Mouse (Mus musculus) hindbrain, embryonic 16.5 days (tissue): ENCODE data around the gene Naa38. TPM values are rescaled to one million over a fixed set of nuclear protein-coding genes. Genes with fewer than 3 reads are reported as not detected.

Experiments
- ATAC-seq: fragments of 200-750 bp; cut with Nextera tagmentation; 2 replicates; pipeline ENCODE4 v1.8.0; 2017; ENCODE audit warnings: moderate TSS enrichment, moderate library complexity
- H3K27ac ChIP-seq: fragments of 300-500 bp; sonication (generic); 2 replicates; pipeline ENCODE4 v1.5.1; 2014; ENCODE audit warnings: low read depth, mild to moderate bottlenecking, control low read depth, low read length, moderate library complexity
- H3K27me3 ChIP-seq: fragments of 300-500 bp; sonication (generic); replicated peaks from 2 replicates; pipeline ENCODE4 v1.6.1; 2014; ENCODE audit warnings: low read length; ENCODE audit not compliant: control insufficient read depth, insufficient read depth
- H3K36me3 ChIP-seq: fragments of 300-500 bp; sonication (generic); 2 replicates; pipeline ENCODE4 v1.6.1; 2014; ENCODE audit warnings: mild to moderate bottlenecking, low read length, moderate library complexity, mixed read lengths; ENCODE audit not compliant: control insufficient read depth, insufficient read depth
- H3K4me1 ChIP-seq: fragments of 300-500 bp; sonication (generic); 2 replicates; pipeline ENCODE4 v1.6.1; 2014; ENCODE audit warnings: low read depth, low read length; ENCODE audit not compliant: control insufficient read depth, insufficient read depth
- H3K4me2 ChIP-seq: fragments of 300-500 bp; sonication (generic); 2 replicates; pipeline ENCODE4 v1.6.1; 2014; ENCODE audit warnings: mild to moderate bottlenecking, low read length, control low read depth, moderate library complexity
- H3K4me3 ChIP-seq: fragments of 300-500 bp; sonication (generic); 2 replicates; pipeline ENCODE4 v1.5.1; 2014; ENCODE audit warnings: mild to moderate bottlenecking, low read length, control low read depth, moderate library complexity
- H3K9ac ChIP-seq: fragments of 300-500 bp; sonication (generic); 2 replicates; pipeline ENCODE4 v1.6.1; 2014; ENCODE audit warnings: low read depth, mild to moderate bottlenecking, control low read depth, low read length, moderate library complexity
- H3K9me3 ChIP-seq: fragments of 300-500 bp; sonication (generic); 2 replicates; pipeline ENCODE4 v1.6.1; 2014; ENCODE audit warnings: mild to moderate bottlenecking, low read length, moderate library complexity; ENCODE audit not compliant: control insufficient read depth
- WGBS: fragments of 180-500 bp; shearing (Covaris S2); extraction: QIAGEN DNeasy Blood & Tissue Kit; methylation state at CpG from one replicate; pipeline ENCODE4 v1.1.7; 2014; 5-methylcytosine and 5-hydroxymethylcytosine counted together
- polyA plus RNA-seq: library from polyadenylated mRNA; unstranded; fragments of >200 nt; fragmentation: Nextera tagmentation; extraction: Ambion mirVana; gene quantifications from 2 replicates; pipeline ENCODE4 v1.2.1, GENCODE M21; 2015

Gene Naa38
- polyA plus RNA-seq, 1 experiment from 2014 or later, result 130 TPM

DNA sequence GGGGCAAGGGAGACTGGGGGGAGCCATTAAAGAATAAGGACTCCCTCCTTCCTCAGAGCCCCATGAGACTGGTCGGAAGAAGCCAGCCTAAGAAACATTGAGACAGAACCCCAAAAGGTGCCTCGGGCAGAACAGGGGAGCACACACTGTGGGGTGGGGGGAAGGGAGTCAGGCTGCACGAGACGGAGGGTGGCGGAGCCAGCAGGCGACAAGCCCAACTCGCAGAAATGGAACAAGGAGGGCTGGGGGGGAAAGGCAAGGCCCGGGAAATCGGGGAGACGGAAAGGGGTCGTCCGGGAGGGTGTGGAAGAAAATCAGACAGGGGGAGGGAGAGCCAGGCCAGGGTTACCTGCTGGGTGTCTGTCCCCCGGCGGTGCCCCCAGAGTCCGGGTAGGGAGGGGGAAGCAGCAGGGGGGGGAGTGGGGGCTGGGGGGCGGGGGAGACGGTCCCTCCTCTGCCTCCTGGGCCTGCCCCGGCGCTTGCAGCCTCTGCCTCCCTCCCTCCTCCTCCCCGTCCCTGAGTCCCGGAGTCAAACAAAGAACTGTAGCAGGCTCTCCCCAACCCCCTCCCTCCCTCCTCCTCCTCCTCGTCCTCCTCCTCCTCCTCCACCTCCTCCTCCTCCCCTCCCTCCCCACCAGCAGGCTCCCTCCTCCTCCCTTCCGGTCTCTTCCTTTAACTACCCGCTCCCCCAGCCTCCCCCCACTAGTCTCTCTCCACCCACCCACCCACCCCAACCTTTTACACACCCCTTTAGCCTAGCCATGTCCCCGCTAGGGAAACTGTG is 20.6 kb downstream of the Naa38 start:
- H3K27ac ChIP-seq, result peak overlapping the region; percentile 98
- no peaks in the 10 kb centered on the region for H3K27me3 ChIP-seq
- H3K36me3 ChIP-seq, result no peaks in the 10 kb centered on the region; the same call in 1 of the 2 replicates
- H3K4me3 ChIP-seq, result peak overlapping the region; percentile 76
- under 1% methylated on average over 15 of the region's 25 CpGs for WGBS
- peak overlapping the region; percentile 67 for H3K4me2 ChIP-seq
- peaks cover 63% of the 10 kb centered on the region for H3K4me1 ChIP-seq
- H3K9me3 ChIP-seq, result no peaks in the 10 kb centered on the region
- peak overlapping the region; percentile 83 for H3K9ac ChIP-seq
- ATAC-seq, result no peak

DNA sequence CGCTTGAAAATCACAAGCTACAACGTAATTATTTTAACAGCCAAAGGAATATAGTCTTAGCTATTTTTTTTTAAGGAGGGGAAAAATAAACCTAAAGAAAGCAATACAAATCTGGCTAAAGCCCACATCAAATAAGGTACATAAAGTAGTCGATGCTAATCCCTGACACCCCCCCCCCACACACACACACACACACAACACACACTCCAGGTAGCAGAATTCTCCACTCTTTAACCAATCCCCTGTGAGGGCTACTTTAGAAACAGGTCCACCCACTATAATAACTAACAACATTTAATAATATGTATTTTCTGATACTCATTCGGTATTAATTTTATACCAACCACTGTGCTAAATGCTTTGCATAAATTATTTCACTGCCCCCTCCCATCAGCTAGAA is 21.2 kb downstream of the Naa38 start:
- peak overlapping the region; percentile 76 for H3K4me3 ChIP-seq
- H3K4me1 ChIP-seq, result peaks cover 65% of the 10 kb centered on the region
- H3K27me3 ChIP-seq, result peaks cover 5% of the 10 kb centered on the region; the same call in 1 of the 2 replicates
- peak overlapping the region; percentile 98 for H3K27ac ChIP-seq
- H3K9ac ChIP-seq, result peak overlapping the region; percentile 83
- H3K36me3 ChIP-seq, result no peaks in the 10 kb centered on the region; the same call in 1 of the 2 replicates
- H3K4me2 ChIP-seq, result peak overlapping the region; percentile 67
- ATAC-seq, result no peak
- 2% methylated on average over 4 of the region's 4 CpGs for WGBS
- no peaks in the 10 kb centered on the region for H3K9me3 ChIP-seq

DNA sequence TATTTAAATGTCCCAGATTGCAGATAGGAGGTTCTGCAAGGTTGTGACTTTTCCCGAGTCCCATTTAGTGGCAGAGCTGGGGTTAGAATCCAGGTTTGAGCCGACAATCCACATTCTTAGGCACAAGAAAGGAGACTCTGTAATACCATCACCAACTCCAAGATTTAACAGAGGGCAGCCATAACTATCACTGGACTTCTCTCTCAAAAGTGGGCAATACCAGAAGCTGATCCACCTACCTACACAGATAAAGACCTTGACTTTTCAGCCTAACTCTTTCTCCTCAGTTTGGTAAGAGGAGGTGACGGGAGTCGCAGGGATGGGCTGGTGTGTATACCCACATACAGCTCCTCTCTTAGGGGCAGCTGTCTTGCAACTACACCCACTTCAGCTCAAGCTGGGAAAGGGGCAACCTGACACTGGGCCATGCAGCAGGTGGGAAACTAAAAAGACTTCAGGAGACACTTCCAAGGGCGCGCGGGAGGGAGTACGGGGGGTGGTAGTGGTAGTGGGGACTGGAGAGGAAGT is 21.7 kb downstream of the Naa38 start:
- Histone ChIP-seq H3K27me3 (peaks cover 6% of the 10 kb centered on the region; the same call in 1 of the 2 replicates), H3K9me3 (no peaks in the 10 kb centered on the region), H3K36me3 (no peaks in the 10 kb centered on the region; the same call in 1 of the 2 replicates), H3K27ac (peak overlapping the region; percentile 98), H3K9ac (peak overlapping the region; percentile 83), H3K4me1 (peaks cover 61% of the 10 kb centered on the region), H3K4me3 (peak overlapping the region; percentile 76), H3K4me2 (peak overlapping the region; percentile 67)
- no peak for ATAC-seq
- WGBS, result 7% methylated on average over 8 of the region's 8 CpGs

DNA sequence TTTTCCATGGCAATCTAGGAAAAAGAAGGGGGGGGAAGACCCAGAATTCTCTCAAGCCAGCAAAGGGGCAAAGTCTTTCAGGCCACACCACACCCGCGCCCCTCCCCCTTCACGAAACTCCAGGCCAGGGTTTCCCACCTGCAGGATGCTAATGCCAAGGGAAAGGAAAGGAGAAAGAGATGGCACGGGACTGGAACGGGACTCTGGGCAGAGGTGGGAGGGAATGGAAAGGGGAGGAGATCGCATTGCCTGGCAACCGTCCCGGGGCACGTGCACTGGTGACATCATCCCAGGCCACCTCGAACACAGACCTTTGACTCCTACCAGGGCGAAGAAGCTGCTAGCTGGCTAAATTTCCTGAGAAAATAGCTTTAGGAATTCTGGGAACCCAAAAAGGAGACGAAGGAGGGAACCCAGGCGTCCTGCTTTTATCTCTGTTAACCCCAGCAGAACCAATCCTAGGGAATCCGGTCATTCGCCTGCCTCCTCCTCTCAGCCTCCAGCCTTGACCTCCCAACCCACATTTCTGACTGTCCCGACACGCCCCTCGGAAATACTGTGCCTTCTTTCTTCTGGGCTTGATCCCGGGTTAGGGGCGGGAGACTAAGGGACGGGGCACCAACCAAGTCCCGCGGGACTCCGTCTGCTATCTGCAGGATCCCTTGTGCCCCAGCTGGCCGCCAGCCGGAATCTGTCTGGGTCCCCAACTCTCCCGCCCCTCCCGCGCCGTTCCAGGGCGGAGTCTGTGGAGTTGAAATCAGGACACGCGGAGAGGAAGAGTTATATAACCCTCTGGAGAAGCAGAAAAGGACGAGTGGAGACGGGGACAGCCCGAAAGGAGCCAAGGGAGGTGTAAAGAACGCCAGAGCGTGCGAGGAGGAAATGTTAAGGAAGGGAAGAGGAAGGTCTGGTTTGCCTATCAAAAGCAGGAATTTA is 22.4 kb downstream of the Naa38 start:
- peak overlapping the region; percentile 76 for H3K4me3 ChIP-seq
- no peaks in the 10 kb centered on the region; the same call in 1 of the 2 replicates for H3K36me3 ChIP-seq
- peaks cover 10% of the 10 kb centered on the region; the same call in 1 of the 2 replicates for H3K27me3 ChIP-seq
- H3K4me1 ChIP-seq, result peaks cover 54% of the 10 kb centered on the region
- WGBS, result under 1% methylated on average over 39 of the region's 39 CpGs
- no peaks in the 10 kb centered on the region for H3K9me3 ChIP-seq
- peak; percentile 22 for ATAC-seq
- H3K4me2 ChIP-seq, result peak overlapping the region; percentile 67
- peak overlapping the region; percentile 98 for H3K27ac ChIP-seq
- H3K9ac ChIP-seq, result peak overlapping the region; percentile 64

DNA sequence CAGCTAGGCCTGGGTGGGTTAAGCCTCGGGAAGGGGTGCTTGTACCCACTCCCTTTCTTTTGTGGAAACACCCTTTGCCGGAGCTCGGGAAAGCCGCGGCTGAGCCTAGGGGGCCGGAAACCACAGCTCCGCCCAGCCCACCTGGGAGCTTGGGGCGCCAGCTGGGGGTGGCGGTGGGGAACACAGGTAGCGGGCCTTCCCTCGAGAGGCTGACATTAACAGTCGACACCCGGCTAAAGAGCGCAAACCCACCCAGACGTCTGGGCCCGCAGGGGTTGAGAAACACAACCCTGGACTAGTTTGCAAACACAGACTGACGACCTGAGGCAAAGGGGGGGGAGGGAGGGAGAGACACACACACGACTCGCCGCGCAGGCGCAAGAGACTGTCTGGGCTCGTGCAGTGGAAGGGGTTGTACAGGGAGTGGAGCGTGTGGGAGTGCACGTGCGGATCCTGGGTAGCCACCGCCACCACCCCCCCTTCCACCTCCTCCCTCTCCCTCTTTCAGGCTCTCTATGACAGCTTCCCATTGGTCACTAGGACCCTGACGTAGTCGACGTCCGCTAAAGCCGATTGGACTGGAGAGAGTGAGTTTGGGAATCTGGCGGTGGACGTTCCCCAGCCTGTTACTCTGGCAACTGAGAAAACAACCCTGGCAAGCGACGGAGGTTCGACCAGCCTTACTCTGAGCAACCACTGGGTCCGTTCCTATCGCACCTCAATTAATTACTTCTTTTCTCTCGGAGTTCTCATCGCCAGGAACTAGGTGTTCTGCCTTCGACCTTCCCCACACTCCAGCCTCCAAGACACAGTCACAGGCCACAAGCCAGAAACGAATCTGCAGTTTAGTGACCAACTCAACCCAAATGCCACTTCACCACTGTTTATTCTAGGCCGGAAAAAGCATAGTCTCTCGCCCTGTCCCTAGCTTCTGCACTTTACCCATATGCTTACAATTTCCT is 23.5 kb downstream of the Naa38 start:
- H3K9me3 ChIP-seq, result no peaks in the 10 kb centered on the region
- peak overlapping the region; percentile 98 for H3K27ac ChIP-seq
- H3K4me3 ChIP-seq, result peak overlapping the region; percentile 76
- peak; percentile 94 for ATAC-seq
- peak overlapping the region; percentile 64 for H3K9ac ChIP-seq
- H3K4me1 ChIP-seq, result peaks cover 43% of the 10 kb centered on the region
- H3K27me3 ChIP-seq, result peaks cover 12% of the 10 kb centered on the region; the same call in 1 of the 2 replicates
- WGBS, result 0% methylated on average over 44 of the region's 45 CpGs
- peak overlapping the region; percentile 67 for H3K4me2 ChIP-seq
- no peaks in the 10 kb centered on the region for H3K36me3 ChIP-seq

DNA sequence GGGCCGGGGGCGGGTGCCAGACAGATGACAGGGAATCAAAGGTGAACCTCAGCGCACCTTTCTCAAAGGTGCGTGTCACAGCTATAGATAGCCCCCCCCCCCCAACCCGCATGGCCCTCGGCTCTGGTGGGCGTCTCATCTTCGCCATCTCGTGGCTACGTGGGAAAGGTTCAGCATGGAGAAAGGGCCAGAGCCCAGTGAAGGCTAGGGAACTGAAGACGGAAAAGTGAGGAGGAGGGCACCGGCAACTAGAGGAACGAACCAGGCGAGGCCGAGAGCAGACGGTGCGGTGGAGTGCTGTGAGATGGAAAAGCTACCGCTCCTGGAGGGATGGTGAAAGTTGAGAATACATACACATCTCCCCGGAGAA is 24.1 kb downstream of the Naa38 start:
- Histone ChIP-seq H3K4me3 (peak overlapping the region; percentile 76), H3K9ac (peak overlapping the region; percentile 59), H3K9me3 (no peaks in the 10 kb centered on the region), H3K4me2 (peak overlapping the region; percentile 67), H3K4me1 (peaks cover 36% of the 10 kb centered on the region), H3K27ac (peak overlapping the region; percentile 81), H3K36me3 (no peaks in the 10 kb centered on the region), H3K27me3 (peaks cover 12% of the 10 kb centered on the region; the same call in 1 of the 2 replicates)
- 2% methylated on average over 19 of the region's 19 CpGs for WGBS
- no peak for ATAC-seq

DNA sequence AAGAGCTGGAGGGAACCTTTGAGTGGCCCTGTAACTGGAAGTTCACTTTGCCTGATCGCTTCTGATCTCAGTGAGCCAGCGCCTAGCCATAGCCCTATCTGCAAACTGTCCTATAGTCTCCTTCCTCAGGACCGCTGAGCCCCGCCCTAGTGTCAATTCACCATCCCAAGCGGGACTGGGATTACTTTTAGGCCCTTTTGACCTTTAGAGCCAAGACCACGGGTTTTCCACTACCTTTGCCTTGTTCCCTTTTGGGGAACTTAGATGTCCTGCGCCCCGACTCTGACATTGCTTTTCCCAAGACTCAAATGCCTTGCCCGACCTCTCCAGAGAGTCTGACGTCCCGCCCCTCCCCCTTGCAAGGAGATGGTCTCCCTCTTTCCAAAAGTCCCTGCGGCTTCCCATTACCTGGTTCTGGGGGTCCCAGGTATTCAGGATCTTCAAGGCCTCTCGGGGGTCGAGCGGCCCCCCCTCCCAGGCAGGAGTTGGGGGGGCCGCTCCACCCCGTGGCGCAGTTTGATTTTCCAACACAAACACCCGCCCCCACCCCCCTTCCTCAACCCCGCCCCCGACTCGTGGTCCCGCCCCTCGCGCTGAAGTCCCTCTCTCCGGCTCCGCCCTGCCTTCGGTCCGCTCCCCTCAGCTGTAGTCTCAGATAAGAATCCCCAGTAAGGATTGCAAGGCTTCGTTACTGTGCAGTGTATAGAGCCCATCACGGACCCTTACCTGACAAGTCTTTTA is 24.7 kb downstream of the Naa38 start:
- peak overlapping the region; percentile 67 for H3K4me2 ChIP-seq
- no peaks in the 10 kb centered on the region for H3K9me3 ChIP-seq
- ATAC-seq, result no peak
- H3K4me1 ChIP-seq, result peaks cover 31% of the 10 kb centered on the region
- no peaks in the 10 kb centered on the region for H3K36me3 ChIP-seq
- peak overlapping the region; percentile 81 for H3K27ac ChIP-seq
- under 1% methylated on average over 25 of the region's 31 CpGs for WGBS
- peaks cover 12% of the 10 kb centered on the region; the same call in 1 of the 2 replicates for H3K27me3 ChIP-seq
- H3K4me3 ChIP-seq, result peak overlapping the region; percentile 76
- H3K9ac ChIP-seq, result peak overlapping the region; percentile 59
